Mouse (Mus musculus): ENCODE measurements around the gene Cd53.

The Cd53 gene

GRCm38 (mm10) chr3:106789930-106790329 is at the start of gene Cd53:
Gene Cd53, minus strand, starts transcription at chr3:106790149.
- DNase-seq (ENCODE audit: low spot score in 2 of 2) = peak in 1 of 2 experiments; percentile 34

GRCm38 (mm10) chr3:106832107-106832506 is 42.2 kb upstream of the Cd53 start:
- peak in 1 of 2 experiments; percentile 25 for DNase-seq (ENCODE audit: low spot score in 2 of 2)

GRCm38 (mm10) chr3:106826187-106826586 is 36.2 kb upstream of the Cd53 start, which contains the start of gene Olfr266:
Gene Olfr266, minus strand, starts transcription at chr3:106826287.
- DNase-seq (ENCODE audit: low spot score in 2 of 2) = no peak

- DNase-seq (ENCODE audit: low spot score in 2 of 2) = no peak
Measured at GRCm38 (mm10) chr3:106817676-106818075, 27.7 kb upstream of the Cd53 start.

- DNase-seq (ENCODE audit: low spot score in 2 of 2) = no peak
Measured at GRCm38 (mm10) chr3:106808972-106809695, 19.2 kb upstream of the Cd53 start.

- no peak for DNase-seq (ENCODE audit: low spot score in 2 of 2)
Measured at GRCm38 (mm10) chr3:106798079-106798478, 8.1 kb upstream of the Cd53 start.

GRCm38 (mm10) chr3:106788440-106788887 is 1.5 kb downstream of the Cd53 start:
- DNase-seq (ENCODE audit: low spot score in 2 of 2) = peak in 1 of 2 experiments; percentile 20

GRCm38 (mm10) chr3:106787972-106788371 is 2.0 kb downstream of the Cd53 start:
- no peak for DNase-seq (ENCODE audit: low spot score in 2 of 2)

- no peak for DNase-seq (ENCODE audit: low spot score in 2 of 2)
Measured at GRCm38 (mm10) chr3:106785130-106785529, 4.8 kb downstream of the Cd53 start.

- no peak for DNase-seq (ENCODE audit: low spot score in 2 of 2)
Measured at GRCm38 (mm10) chr3:106771834-106772233, 18.1 kb downstream of the Cd53 start.

GRCm38 (mm10) chr3:106755898-106756297 is 34.1 kb downstream of the Cd53 start:
- no peak for DNase-seq (ENCODE audit: low spot score in 2 of 2)

- peak; percentile 73 to 87 for DNase-seq (ENCODE audit: low spot score in 2 of 2)
Measured at GRCm38 (mm10) chr3:106722028-106722945, 67.7 kb downstream of the Cd53 start.

- DNase-seq (ENCODE audit: low spot score in 2 of 2) = peak; percentile 81 to 95
Measured at GRCm38 (mm10) chr3:106721397-106722027, 68.4 kb downstream of the Cd53 start.
